Comparison of ENCODE assay signal across 7 mouse cellular contexts in genomic region chr3:89277281-89278021, GRCm38 (mm10). TPM values are rescaled to one million over a fixed set of nuclear protein-coding genes. Genes with fewer than 3 reads are reported as not detected.
DNase-seq lines count a peak whose midpoint lies in the region; ATAC-seq and TF ChIP-seq lines count a peak whose summit lies in the region.

No protein-coding gene starts in this region.

- H3K4me1 ChIP-seq in heart, adult 2 months (ENCODE audit: control insufficient read depth, insufficient read depth, low read length): peaks cover 15% of the 10 kb centered on the region
- H3K4me1 ChIP-seq in lung, embryonic 16.5 days (replicated peaks; ENCODE audit: control insufficient read depth, insufficient read depth, low read length): peaks cover 29% of the 10 kb centered on the region

- peak overlapping the region; percentile 58 for H3K9ac ChIP-seq in heart, adult 2 months (ENCODE audit: low read depth, low read length)
- H3K9ac ChIP-seq in lung, embryonic 16.5 days (ENCODE audit: low read length): peak overlapping the region; percentile 91

- no peaks in the 10 kb centered on the region for H3K9me3 ChIP-seq in lung, embryonic 16.5 days (ENCODE audit: control insufficient read depth, low read length)

- WGBS in heart, adult 2 months: 19% methylated on average over 14 of the region's 14 CpGs
- WGBS in lung, embryonic 16.5 days: 26% methylated on average over 14 of the region's 14 CpGs

- peak; percentile 45 for TF ChIP-seq POLR2A in heart, adult 2 months (IDR thresholded peaks at IDR 0.05; ENCODE audit: insufficient read depth, low read depth, low read length)

- H3K4me2 ChIP-seq in lung, embryonic 16.5 days (ENCODE audit: low read depth, low read length): peak overlapping the region; percentile 94

- peak overlapping the region; percentile 99 for H3K27ac ChIP-seq in heart, adult 2 months
- peak overlapping the region; percentile 98 for H3K27ac ChIP-seq in lung, embryonic 16.5 days (ENCODE audit: low read length)

- intact Hi-C loops in heart, adult 2 months (cut with DNase I): loop anchor here (1.0 to 2.0 kb wide), 3 partner anchors 15 to 71 kb away; partner anchors contain the start of gene Adam15

- H3K36me3 ChIP-seq in heart, adult 2 months (ENCODE audit: control insufficient read depth, insufficient read depth, low read length): peaks cover 18% of the 10 kb centered on the region
- peaks cover 17% of the 10 kb centered on the region for H3K36me3 ChIP-seq in lung, embryonic 16.5 days (ENCODE audit: control insufficient read depth, insufficient read depth, low read length)

- TF ChIP-seq CTCF in heart, adult 2 months (IDR thresholded peaks at IDR 0.05): no peak

- no peaks in the 10 kb centered on the region for H3K27me3 ChIP-seq in heart, adult 2 months (ENCODE audit: control insufficient read depth, insufficient read depth, low read length)
- H3K27me3 ChIP-seq in lung, embryonic 16.5 days (ENCODE audit: control insufficient read depth, insufficient read depth, low read depth, low read length): no peaks in the 10 kb centered on the region; the same call in none of the 2 replicates

- 0 out of 2 replicates have a peak, but pooled peaks have one; percentile 0 for ATAC-seq in lung, embryonic 16.5 days (ENCODE audit: low read depth)
- ATAC-seq in frontal cortex, adult (ENCODE audit: low TSS enrichment): no peak

- TF ChIP-seq EP300 in heart, adult 2 months (IDR thresholded peaks at IDR 0.05; ENCODE audit: insufficient read depth, low read depth, low read length): no peak

- peak overlapping the region; percentile 84 for H3K4me3 ChIP-seq in heart, adult 2 months
- peak overlapping the region; percentile 84 for H3K4me3 ChIP-seq in lung, embryonic 16.5 days (ENCODE audit: low read length)

- no peaks in the 10 kb centered on the region for H3K79me2 ChIP-seq in heart, adult 2 months (replicated peaks; ENCODE audit: control insufficient read depth, insufficient read depth, low read length)

- DNase-seq in ovary, postnatal 36 days (ENCODE audit: low spot score): peak; percentile 27
- DNase-seq in ovary, postnatal 10 days (ENCODE audit: low spot score): no peak
- DNase-seq in heart, adult 2 months: peak; percentile 64 to 74
- peak; percentile 40 to 61 for DNase-seq in kidney, adult 8-10 months
- DNase-seq in thymus, adult 18-20 months: no peak

RNA-seq across cellular contexts. Expression of gene Efna1, which starts 3.5 kb away (rescaled TPM):
- 10 to 100 TPM; 22.6 to 28.4 TPM for total RNA-seq in heart, adult 2 months (2021)
- polyA plus RNA-seq in heart, adult 2 months (2012; rRNA removed): 39.6 and 44.4 TPM in 2 replicates
- 97.2 and 104 TPM in 2 replicates for polyA plus RNA-seq in lung, embryonic 16.5 days (2015; fragmentation: Nextera tagmentation; extraction: Ambion mirVana)

RNA-seq across cellular contexts. Expression of gene Slc50a1, which starts 7.1 kb away (rescaled TPM):
- total RNA-seq in heart, adult 2 months (2021): 10 to 100 TPM; 17.3 to 23.3 TPM
- polyA plus RNA-seq in heart, adult 2 months (2012; rRNA removed): 105 and 111 TPM in 2 replicates
- 65.7 and 66.7 TPM in 2 replicates for polyA plus RNA-seq in lung, embryonic 16.5 days (2015; fragmentation: Nextera tagmentation; extraction: Ambion mirVana)

RNA-seq across cellular contexts. Expression of gene Dpm3, which starts 18.3 kb away (rescaled TPM):
- total RNA-seq in heart, adult 2 months (2021): 10 to 100 TPM; 54.3 to 58.2 TPM
- polyA plus RNA-seq in heart, adult 2 months (2012; rRNA removed): 140 and 160 TPM in 2 replicates
- polyA plus RNA-seq in lung, embryonic 16.5 days (2015; fragmentation: Nextera tagmentation; extraction: Ambion mirVana): 135 and 138 TPM in 2 replicates

RNA-seq across cellular contexts. Expression of gene Trim46, which starts 31.3 kb away (rescaled TPM):
- total RNA-seq in heart, adult 2 months (2021): under 1 TPM; 0.39 to 0.96 TPM
- 1.4 and 1.9 TPM in 2 replicates for polyA plus RNA-seq in heart, adult 2 months (2012; rRNA removed)
- polyA plus RNA-seq in lung, embryonic 16.5 days (2015; fragmentation: Nextera tagmentation; extraction: Ambion mirVana): 7.2 and 7.7 TPM in 2 replicates

RNA-seq across cellular contexts. Expression of gene Krtcap2, which starts 31.7 kb away (rescaled TPM):
- 10 to 100 TPM; 80.7 to 95.7 TPM for total RNA-seq in heart, adult 2 months (2021)
- 84.3 and 116 TPM in 2 replicates for polyA plus RNA-seq in heart, adult 2 months (2012; rRNA removed)
- polyA plus RNA-seq in lung, embryonic 16.5 days (2015; fragmentation: Nextera tagmentation; extraction: Ambion mirVana): 304 and 314 TPM in 2 replicates

Comparison
In these comparisons a context has a peak if more than half of its experiments do, and no peak if none do; other contexts are left out.
1. DNase-seq: peak in ovary, postnatal 36 days (single experiment), heart, adult 2 months (2 of 2) and kidney, adult 8-10 months (2 of 2); none in ovary, postnatal 10 days (single experiment) and thymus, adult 18-20 months (0 of 2).